Mouse (Mus musculus) MEL (cell line): ENCODE results near the gene Hdac6.

Experiments
- CHD1 ChIP-seq: IDR thresholded peaks from 2 replicates; pipeline ENCODE4 v1.6.1; 2012; ENCODE audit warnings: low read depth, mild to moderate bottlenecking, inconsistent platforms, low read length, improper control_type of control experiment
- CHD2 ChIP-seq: IDR thresholded peaks from 2 replicates; pipeline ENCODE4 v1.6.1; 2011; ENCODE audit warnings: low read length, improper control_type of control experiment
- CTCF ChIP-seq, 3 experiments: IDR thresholded peaks in 2 of 3; conservative IDR thresholded peaks in 1 of 3; 2 replicates each; pipeline ENCODE4 v1.5.1; 2011 to 2012; ENCODE audit warnings: low read length in 3 of 3, low read depth in 2 of 3, mild to moderate bottlenecking in 2 of 3, improper control_type of control experiment in 1 of 3, inconsistent platforms in 1 of 3, mixed read lengths in 1 of 3, moderate library complexity in 1 of 3; ENCODE audit not compliant: control insufficient read depth in 1 of 3, insufficient read depth in 1 of 3, poor library complexity in 1 of 3, severe bottlenecking in 1 of 3
- EP300 ChIP-seq, 2 experiments: IDR thresholded peaks; 2 replicates each; pipeline ENCODE4 v1.6.1; 2011; ENCODE audit warnings: improper control_type of control experiment in 2 of 2, low read length in 2 of 2, low read depth in 1 of 2, mild to moderate bottlenecking in 1 of 2
- GABPA ChIP-seq: IDR thresholded peaks from 2 replicates; pipeline ENCODE4 v1.6.1; 2012; ENCODE audit warnings: low read depth, mild to moderate bottlenecking, inconsistent platforms, low read length, improper control_type of control experiment, moderate library complexity
- KAT2A ChIP-seq: conservative IDR thresholded peaks from 2 replicates; pipeline ENCODE4 v1.6.1; 2012; ENCODE audit warnings: low read depth, low read length, improper control_type of control experiment, inconsistent platforms
- MAFK ChIP-seq: IDR thresholded peaks from 2 replicates; pipeline ENCODE4 v1.6.1; 2011; ENCODE audit warnings: low read depth, mild to moderate bottlenecking, low read length, improper control_type of control experiment, borderline replicate concordance
- MYC ChIP-seq: IDR thresholded peaks from 2 replicates; pipeline ENCODE4 v1.6.1; 2011; ENCODE audit warnings: low read depth, mild to moderate bottlenecking, low read length, improper control_type of control experiment, moderate library complexity
- NRF1 ChIP-seq: IDR thresholded peaks from 2 replicates; pipeline ENCODE4 v1.6.1; 2014; ENCODE audit warnings: low read depth, mild to moderate bottlenecking, inconsistent platforms, low read length, improper control_type of control experiment, moderate library complexity; ENCODE audit not compliant: poor library complexity, insufficient read depth, severe bottlenecking
- POLR2A ChIP-seq, 2 experiments: IDR thresholded peaks; 2 replicates each; pipeline ENCODE4 v1.6.1; 2011 to 2012; ENCODE audit warnings: low read length in 2 of 2, mild to moderate bottlenecking in 2 of 2, control low read depth in 1 of 2, improper control_type of control experiment in 1 of 2, low read depth in 1 of 2, moderate library complexity in 1 of 2; ENCODE audit not compliant: control insufficient read depth in 1 of 2, insufficient read depth in 1 of 2, poor library complexity in 1 of 2
- SIN3A ChIP-seq: IDR thresholded peaks from 2 replicates; pipeline ENCODE4 v1.6.1; 2012; ENCODE audit warnings: low read length, improper control_type of control experiment, inconsistent platforms
- USF1 ChIP-seq: IDR thresholded peaks from 2 replicates; pipeline ENCODE4 v1.6.1; 2014; ENCODE audit warnings: low read depth, mild to moderate bottlenecking, inconsistent platforms, low read length, improper control_type of control experiment, moderate library complexity
- ZC3H11A ChIP-seq: IDR thresholded peaks from 2 replicates; pipeline ENCODE4 v1.6.1; 2012; ENCODE audit warnings: low read depth, mild to moderate bottlenecking, inconsistent platforms, low read length, improper control_type of control experiment

DNA sequence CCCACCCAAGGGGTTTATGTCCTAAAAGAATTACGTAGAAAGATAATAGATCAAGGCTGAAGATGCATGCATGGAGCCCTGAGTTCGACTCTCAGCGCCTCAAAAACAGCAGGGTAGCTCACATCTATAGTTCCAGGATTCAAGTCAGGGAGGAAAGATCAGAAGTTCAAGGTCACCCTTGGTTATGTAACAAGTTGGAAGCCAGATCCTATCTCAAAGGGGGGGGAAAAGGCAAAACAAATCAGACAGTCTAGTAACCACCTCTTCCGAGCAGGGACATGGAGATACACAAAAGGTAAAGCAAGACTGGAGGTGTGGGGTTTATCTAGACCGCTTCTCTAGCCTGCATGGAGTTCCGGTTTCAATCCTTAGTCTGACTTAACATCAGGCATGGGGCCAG, 21.4 kb downstream of the Hdac6 start:
- TF ChIP-seq KAT2A (no peak), CTCF (IDR thresholded peaks at IDR 0.05 in 2 of 3, conservative IDR thresholded peaks at IDR 0.05 in 1 of 3; ENCODE audit: control insufficient read depth in 1 of 3, insufficient read depth in 1 of 3, low read depth in 2 of 3, low read length in 3 of 3, poor library complexity in 1 of 3, severe bottlenecking in 1 of 3) (no peak), ZC3H11A (no peak), MAFK (no peak), CHD2 (no peak), NRF1 (no peak), SIN3A (no peak), POLR2A (IDR thresholded peaks at IDR 0.05; ENCODE audit: control insufficient read depth in 1 of 2, insufficient read depth in 1 of 2, low read depth in 1 of 2, low read length in 2 of 2, poor library complexity in 1 of 2) (no peak), EP300 (IDR thresholded peaks at IDR 0.05; ENCODE audit: low read depth in 1 of 2, low read length in 2 of 2) (no peak), GABPA (no peak), MYC (no peak), USF1 (no peak), CHD1 (no peak)
